ENCODE assay signal across 18 mouse cellular contexts in genomic region chr1:184715693-184716092, GRCm38 (mm10). TPM values are rescaled to one million over a fixed set of nuclear protein-coding genes. Genes with fewer than 3 reads are reported as not detected.
DNase-seq lines count a peak whose midpoint lies in the region; ATAC-seq lines count a peak whose summit lies in the region.
"Had no signal": no experiment of that assay in that cellular context is flagged by ENCODE, and none has a peak within 500 bp of the region (broad histone marks: within the 10 kb centered on the region; RNA-seq: fewer than 3 reads in every experiment).

No protein-coding gene starts in this region.

- H3K27ac ChIP-seq in midbrain, embryonic 11.5 days (ENCODE audit: low read depth, low read length) = no peak overlapping the region
- H3K27ac ChIP-seq in midbrain, embryonic 14.5 days (replicated peaks; ENCODE audit: low read depth, low read length) = no peak overlapping the region
- H3K27ac ChIP-seq: embryonic facial prominence, embryonic 10.5 days; embryonic facial prominence, embryonic 12.5 days; forebrain, embryonic 12.5 days had no signal

- WGBS in midbrain, embryonic 11.5 days = 22% methylated on average over 6 of the region's 6 CpGs
- 20% methylated on average over 6 of the region's 6 CpGs for WGBS in midbrain, embryonic 14.5 days

- peak; percentile 37 for DNase-seq in heart, adult 11 months
- no peak for DNase-seq in heart, postnatal 14 days
- DNase-seq in midbrain, embryonic 11.5 days (ENCODE audit: low spot score, missing footprints) = peak; percentile 81
- no peak for DNase-seq in midbrain, embryonic 14.5 days
- no peak for DNase-seq in adrenal gland, adult (ENCODE audit: inconsistent age in 2 of 2, low spot score in 1 of 2)
- DNase-seq: adrenal gland, adult 8-10 months; adrenal gland, postnatal 14 days; adrenal gland, postnatal 36 days; cerebellum, adult 11-12 months; cerebellum, adult 2 months; cerebellum, adult 9-10 months; cerebellum, postnatal 10 days; cerebellum, postnatal 25 days had no signal

- no peaks in the 10 kb centered on the region for H3K36me3 ChIP-seq in midbrain, embryonic 11.5 days (ENCODE audit: control insufficient read depth, insufficient read depth, low read length)
- no peaks in the 10 kb centered on the region for H3K36me3 ChIP-seq in midbrain, embryonic 14.5 days (ENCODE audit: control insufficient read depth, insufficient read depth, low read length)
- H3K36me3 ChIP-seq: embryonic facial prominence, embryonic 10.5 days; embryonic facial prominence, embryonic 12.5 days; forebrain, embryonic 12.5 days had no signal

- no peaks in the 10 kb centered on the region for H3K4me1 ChIP-seq in midbrain, embryonic 11.5 days (ENCODE audit: control insufficient read depth, insufficient read depth, low read length)
- no peaks in the 10 kb centered on the region for H3K4me1 ChIP-seq in midbrain, embryonic 14.5 days (ENCODE audit: control insufficient read depth, insufficient read depth, low read length)
- H3K4me1 ChIP-seq: embryonic facial prominence, embryonic 12.5 days had no signal

- no peaks in the 10 kb centered on the region for H3K9me3 ChIP-seq in midbrain, embryonic 11.5 days (ENCODE audit: control insufficient read depth, low read length)
- no peaks in the 10 kb centered on the region for H3K9me3 ChIP-seq in midbrain, embryonic 14.5 days (ENCODE audit: control insufficient read depth, low read length)
- H3K9me3 ChIP-seq: embryonic facial prominence, embryonic 10.5 days; embryonic facial prominence, embryonic 12.5 days; forebrain, embryonic 12.5 days had no signal

- peaks cover 68% of the 10 kb centered on the region for H3K27me3 ChIP-seq in midbrain, embryonic 11.5 days (ENCODE audit: control insufficient read depth, insufficient read depth, low read length)
- H3K27me3 ChIP-seq in midbrain, embryonic 14.5 days (ENCODE audit: control insufficient read depth, insufficient read depth, low read length) = peaks cover 67% of the 10 kb centered on the region

- H3K4me2 ChIP-seq in midbrain, embryonic 11.5 days = no peak overlapping the region
- H3K4me2 ChIP-seq in midbrain, embryonic 14.5 days (ENCODE audit: low read length) = no peak overlapping the region
- H3K4me2 ChIP-seq: embryonic facial prominence, embryonic 12.5 days; forebrain, embryonic 12.5 days had no signal

- intact Hi-C loops in heart, postnatal 14 days (cut with DNase I) = no loop called here

- H3K9ac ChIP-seq in midbrain, embryonic 11.5 days (ENCODE audit: low read length) = no peak overlapping the region
- no peak overlapping the region for H3K9ac ChIP-seq in midbrain, embryonic 14.5 days (replicated peaks; ENCODE audit: low read length)
- H3K9ac ChIP-seq: embryonic facial prominence, embryonic 12.5 days; forebrain, embryonic 12.5 days had no signal

- no peak for ATAC-seq in midbrain, embryonic 11.5 days (ENCODE audit: low FRiP score)
- no peak for ATAC-seq in midbrain, embryonic 14.5 days (ENCODE audit: low FRiP score, low TSS enrichment)
- ATAC-seq: forebrain, embryonic 14.5 days; forebrain, embryonic 16.5 days had no signal

- H3K4me3 ChIP-seq in midbrain, embryonic 11.5 days (ENCODE audit: low read depth, low read length) = no peak overlapping the region
- no peak overlapping the region for H3K4me3 ChIP-seq in midbrain, embryonic 14.5 days (replicated peaks; ENCODE audit: low read depth, low read length)
- H3K4me3 ChIP-seq: embryonic facial prominence, embryonic 10.5 days; embryonic facial prominence, embryonic 12.5 days; forebrain, embryonic 12.5 days had no signal

RNA-seq across cellular contexts. Expression of gene Hlx, which starts 16.7 kb away (rescaled TPM):
- total RNA-seq in heart, postnatal 14 days (2021) = 10 to 100 TPM; 17.7 to 23.1 TPM
- polyA plus RNA-seq in midbrain, embryonic 11.5 days (2014; fragmentation: Nextera tagmentation; extraction: Ambion mirVana) = 2.2 and 2.7 TPM in 2 replicates
- polyA plus RNA-seq in midbrain, embryonic 14.5 days (2014; fragmentation: Nextera tagmentation; extraction: Ambion mirVana) = 0.35 and 1.2 TPM in 2 replicates

Comparison
In these comparisons a context has a peak if more than half of its experiments do, and no peak if none do; other contexts are left out.
1. DNase-seq: peak in heart, adult 11 months (single experiment) and midbrain, embryonic 11.5 days (single experiment); none in heart, postnatal 14 days (0 of 2), midbrain, embryonic 14.5 days (single experiment) and adrenal gland, adult (0 of 2).